Mouse (Mus musculus) liver, embryonic 16.5 days (tissue): ENCODE data around the gene Lhfpl2. TPM values are rescaled to one million over a fixed set of nuclear protein-coding genes. Genes with fewer than 3 reads are reported as not detected.

Experiments
- ATAC-seq: fragments of 200-750 bp; cut with Nextera tagmentation; 2 replicates; pipeline ENCODE4 v1.8.0; 2017; ENCODE audit warnings: low read depth, mild to moderate bottlenecking, moderate number of reproducible peaks, moderate library complexity
- H3K27ac ChIP-seq: fragments of 300-500 bp; sonication (generic); 2 replicates; pipeline ENCODE4 v1.5.1; 2014; ENCODE audit warnings: mild to moderate bottlenecking, low read length
- H3K27me3 ChIP-seq: fragments of 300-500 bp; sonication (generic); 2 replicates; pipeline ENCODE4 v1.6.1; 2014; ENCODE audit warnings: low read depth, low read length, mixed read lengths; ENCODE audit not compliant: control insufficient read depth, insufficient read depth
- H3K36me3 ChIP-seq: fragments of 300-500 bp; sonication (generic); 2 replicates; pipeline ENCODE4 v1.6.1; 2014; ENCODE audit warnings: mild to moderate bottlenecking; ENCODE audit not compliant: control insufficient read depth, insufficient read depth
- H3K4me1 ChIP-seq: fragments of 300-500 bp; sonication (generic); 2 replicates; pipeline ENCODE4 v1.6.1; 2014; ENCODE audit warnings: low read depth, low read length, mixed read lengths; ENCODE audit not compliant: control insufficient read depth
- H3K4me2 ChIP-seq: fragments of 300-500 bp; sonication (generic); 2 replicates; pipeline ENCODE4 v1.6.1; 2014; ENCODE audit warnings: low read depth, low read length, mixed read lengths
- H3K4me3 ChIP-seq: fragments of 300-500 bp; sonication (generic); 2 replicates; pipeline ENCODE4 v1.5.1; 2014; ENCODE audit warnings: low read depth, mild to moderate bottlenecking, low read length
- H3K9ac ChIP-seq: fragments of 300-500 bp; sonication (generic); 2 replicates; pipeline ENCODE4 v1.6.1; 2014; ENCODE audit warnings: low read depth, low read length
- H3K9me3 ChIP-seq: fragments of 300-500 bp; sonication (generic); replicated peaks from 2 replicates; pipeline ENCODE4 v1.6.1; 2016; ENCODE audit warnings: low read length; ENCODE audit not compliant: control insufficient read depth
- WGBS: fragments of 180-500 bp; shearing (Covaris S2); extraction: QIAGEN DNeasy Blood & Tissue Kit; methylation state at CpG from one replicate; pipeline ENCODE4 v1.1.7; 2014; ENCODE audit not compliant: insufficient replicate concordance; 5-methylcytosine and 5-hydroxymethylcytosine counted together
- polyA plus RNA-seq: library from polyadenylated mRNA; unstranded; fragments of >200 nt; fragmentation: Nextera tagmentation; extraction: Ambion mirVana; gene quantifications from 2 replicates; pipeline ENCODE4 v1.2.1, GENCODE M21; 2015

Gene Lhfpl2
- polyA plus RNA-seq, 1 experiment from 2014 or later, result 3.9 TPM

GRCm38 (mm10) chr13:94180477-94181420, 123.2 kb downstream of the Lhfpl2 start:
- H3K36me3 ChIP-seq, result no peaks in the 10 kb centered on the region
- ATAC-seq, result no peak
- no peaks in the 10 kb centered on the region; the same call in 1 of the 2 replicates for H3K4me1 ChIP-seq
- H3K4me3 ChIP-seq, result no peak overlapping the region
- H3K27ac ChIP-seq, result no peak overlapping the region
- no peak overlapping the region for H3K9ac ChIP-seq
- 50% methylated on average over 5 of the region's 5 CpGs for WGBS
- no peaks in the 10 kb centered on the region for H3K9me3 ChIP-seq
- no peak overlapping the region for H3K4me2 ChIP-seq
- no peaks in the 10 kb centered on the region for H3K27me3 ChIP-seq

DNA sequence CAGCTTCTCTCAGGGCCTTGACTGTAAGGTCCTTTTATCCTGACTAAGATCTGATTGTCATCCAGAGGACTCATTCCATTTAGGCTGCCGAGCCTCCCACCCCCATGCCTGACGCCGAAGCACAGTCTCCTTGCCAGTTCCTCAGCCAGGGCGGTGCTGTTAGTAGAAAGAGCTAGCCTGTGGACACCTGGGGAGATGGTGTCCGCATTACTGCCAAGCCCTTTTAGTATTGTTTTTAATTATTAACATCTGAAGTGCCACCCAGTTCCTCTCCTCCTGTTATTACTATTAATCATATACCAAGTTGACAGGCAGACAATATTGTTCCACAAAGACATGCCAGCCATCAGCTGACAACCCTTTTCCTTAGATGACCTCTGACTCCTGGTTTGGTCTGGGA, 124.4 kb downstream of the Lhfpl2 start:
- WGBS, result 70% methylated on average over 5 of the region's 5 CpGs
- no peaks in the 10 kb centered on the region for H3K9me3 ChIP-seq
- H3K4me1 ChIP-seq, result no peaks in the 10 kb centered on the region
- H3K9ac ChIP-seq, result no peak overlapping the region
- no peaks in the 10 kb centered on the region for H3K27me3 ChIP-seq
- no peak overlapping the region for H3K4me2 ChIP-seq
- H3K36me3 ChIP-seq, result no peaks in the 10 kb centered on the region
- no peak for ATAC-seq
- H3K27ac ChIP-seq, result no peak overlapping the region
- H3K4me3 ChIP-seq, result no peak overlapping the region

DNA sequence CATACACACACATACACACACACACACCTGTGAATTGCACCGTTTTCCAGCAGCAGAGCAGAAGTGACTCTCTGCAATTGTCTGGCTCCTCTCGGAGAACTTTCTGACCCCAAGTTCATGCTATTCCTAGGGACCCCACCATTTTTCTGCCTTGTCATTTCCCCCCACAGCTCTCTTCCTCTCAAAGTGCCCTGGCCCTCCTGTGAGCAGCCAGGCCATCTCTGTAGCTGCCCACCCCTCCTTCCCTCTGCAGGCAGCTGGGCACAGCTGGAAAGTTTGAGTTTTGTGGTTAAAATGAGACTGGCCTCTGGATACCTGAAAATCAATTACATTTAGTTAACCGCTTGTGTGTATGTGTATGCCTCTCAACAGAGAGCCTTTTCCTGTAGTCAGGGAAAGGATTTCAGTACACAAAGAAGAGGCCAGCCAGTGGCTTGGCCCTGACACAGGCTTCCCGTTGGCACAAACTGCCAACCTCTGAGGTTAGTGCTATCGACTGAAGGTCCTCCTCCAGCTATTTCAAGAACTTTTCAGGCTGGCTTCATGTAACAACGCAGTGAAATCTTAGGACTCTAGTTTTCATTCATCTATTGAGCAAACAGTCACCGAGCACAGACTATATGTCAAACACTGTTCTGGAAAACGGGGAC, 125.9 kb downstream of the Lhfpl2 start:
- no peaks in the 10 kb centered on the region for H3K4me1 ChIP-seq
- H3K36me3 ChIP-seq, result no peaks in the 10 kb centered on the region
- 47% methylated on average over 8 of the region's 8 CpGs for WGBS
- no peak overlapping the region for H3K4me3 ChIP-seq
- H3K9ac ChIP-seq, result no peak overlapping the region
- ATAC-seq, result no peak
- no peaks in the 10 kb centered on the region for H3K9me3 ChIP-seq
- no peak overlapping the region for H3K4me2 ChIP-seq
- H3K27ac ChIP-seq, result no peak overlapping the region
- H3K27me3 ChIP-seq, result no peaks in the 10 kb centered on the region

GRCm38 (mm10) chr13:94184726-94185456, 127.3 kb downstream of the Lhfpl2 start:
- H3K4me1 ChIP-seq, result no peaks in the 10 kb centered on the region
- no peak overlapping the region for H3K9ac ChIP-seq
- no peak overlapping the region for H3K4me2 ChIP-seq
- no peak overlapping the region for H3K27ac ChIP-seq
- 63% methylated on average over 10 of the region's 10 CpGs for WGBS
- no peak overlapping the region for H3K4me3 ChIP-seq
- ATAC-seq, result no peak
- no peaks in the 10 kb centered on the region for H3K27me3 ChIP-seq
- no peaks in the 10 kb centered on the region for H3K36me3 ChIP-seq
- no peaks in the 10 kb centered on the region for H3K9me3 ChIP-seq

DNA sequence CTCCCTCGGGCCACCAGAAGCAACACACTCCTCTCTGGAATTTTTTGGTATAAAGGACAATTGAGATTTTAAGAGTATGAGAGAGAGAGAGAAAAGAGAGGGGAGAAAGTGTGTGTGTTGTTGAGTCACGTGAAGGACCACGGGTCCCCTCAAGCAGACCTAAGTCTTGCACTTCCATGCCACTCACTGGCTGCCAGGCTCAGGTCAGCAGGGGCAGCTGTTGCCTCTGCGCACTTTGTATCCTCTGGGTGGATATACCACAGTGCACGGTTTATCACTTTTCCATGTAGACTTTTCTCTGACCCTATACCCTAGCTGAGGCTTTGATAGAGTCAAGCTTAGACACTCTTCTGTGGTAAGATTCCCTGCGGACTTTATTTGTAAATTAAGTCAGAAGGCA, 128.0 kb downstream of the Lhfpl2 start:
- WGBS, result 73% methylated on average over 5 of the region's 6 CpGs
- no peaks in the 10 kb centered on the region for H3K36me3 ChIP-seq
- no peak overlapping the region for H3K4me2 ChIP-seq
- no peak for ATAC-seq
- no peak overlapping the region for H3K27ac ChIP-seq
- H3K9ac ChIP-seq, result no peak overlapping the region
- H3K4me1 ChIP-seq, result no peaks in the 10 kb centered on the region
- H3K27me3 ChIP-seq, result no peaks in the 10 kb centered on the region
- no peak overlapping the region for H3K4me3 ChIP-seq
- H3K9me3 ChIP-seq, result no peaks in the 10 kb centered on the region

GRCm38 (mm10) chr13:94188200-94189086, 130.8 kb downstream of the Lhfpl2 start:
- H3K27ac ChIP-seq, result no peak overlapping the region
- WGBS, result 58% methylated on average over 10 of the region's 10 CpGs
- no peak overlapping the region for H3K9ac ChIP-seq
- ATAC-seq, result no peak
- H3K9me3 ChIP-seq, result no peaks in the 10 kb centered on the region
- no peak overlapping the region for H3K4me2 ChIP-seq
- no peaks in the 10 kb centered on the region for H3K27me3 ChIP-seq
- no peaks in the 10 kb centered on the region for H3K36me3 ChIP-seq
- no peaks in the 10 kb centered on the region for H3K4me1 ChIP-seq
- H3K4me3 ChIP-seq, result no peak overlapping the region

- Histone ChIP-seq H3K4me3 (no peak overlapping the region), H3K27ac (no peak overlapping the region)
- ATAC-seq, result no peak
Observed at GRCm38 (mm10) chr13:94190386-94190785, 132.8 kb downstream of the Lhfpl2 start.

GRCm38 (mm10) chr13:94193227-94193626, 135.6 kb downstream of the Lhfpl2 start:
- Histone ChIP-seq H3K9ac (no peak overlapping the region), H3K27me3 (no peaks in the 10 kb centered on the region), H3K4me3 (no peak overlapping the region), H3K36me3 (no peaks in the 10 kb centered on the region), H3K4me1 (no peaks in the 10 kb centered on the region), H3K9me3 (no peaks in the 10 kb centered on the region), H3K4me2 (no peak overlapping the region), H3K27ac (no peak overlapping the region)
- WGBS, result 73% methylated on average over 4 of the region's 4 CpGs
- no peak for ATAC-seq

More at GRCm38 (mm10) chr13:94190386-94190785, 132.8 kb downstream of the Lhfpl2 start:
- WGBS, result 77% methylated on average over 1 of the region's 1 CpGs
- Histone ChIP-seq H3K4me2 (no peak overlapping the region), H3K9ac (no peak overlapping the region), H3K36me3 (no peaks in the 10 kb centered on the region), H3K27me3 (no peaks in the 10 kb centered on the region), H3K4me1 (no peaks in the 10 kb centered on the region), H3K9me3 (no peaks in the 10 kb centered on the region)
